Mouse (Mus musculus): Measurements from ENCODE around the gene 4930469K13Rik. TPM values are rescaled to one million over a fixed set of nuclear protein-coding genes. Genes with fewer than 3 reads are reported as not detected.

The 4930469K13Rik gene
- polyA plus RNA-seq, 3 experiments from 2014 or later, result 6.0 to 13.0 (median 7.7) TPM

GRCm38 (mm10) chr11:34035909-34036658 is 62.3 kb downstream of the 4930469K13Rik start:
- ATAC-seq, result peak; percentile 96

DNA sequence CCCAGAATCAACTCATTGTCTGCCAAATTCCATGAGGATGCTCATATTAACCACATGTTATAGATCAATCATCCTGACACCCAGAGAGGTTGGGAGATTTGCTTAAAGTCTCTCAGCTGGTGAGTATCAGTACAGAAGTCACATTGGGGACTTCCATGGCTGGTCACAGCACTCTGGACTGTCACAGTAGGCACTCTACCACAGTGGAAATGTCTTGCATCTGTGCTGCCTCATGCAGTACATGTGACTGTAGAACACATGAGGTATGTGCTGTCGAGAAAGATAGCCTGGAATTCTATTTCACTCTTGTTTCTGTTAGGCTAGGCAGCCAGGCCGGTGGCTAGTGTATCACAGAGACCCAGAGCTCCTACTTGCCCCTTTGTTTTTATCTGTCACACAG is 63.6 kb downstream of the 4930469K13Rik start:
- ATAC-seq, result no peak

DNA sequence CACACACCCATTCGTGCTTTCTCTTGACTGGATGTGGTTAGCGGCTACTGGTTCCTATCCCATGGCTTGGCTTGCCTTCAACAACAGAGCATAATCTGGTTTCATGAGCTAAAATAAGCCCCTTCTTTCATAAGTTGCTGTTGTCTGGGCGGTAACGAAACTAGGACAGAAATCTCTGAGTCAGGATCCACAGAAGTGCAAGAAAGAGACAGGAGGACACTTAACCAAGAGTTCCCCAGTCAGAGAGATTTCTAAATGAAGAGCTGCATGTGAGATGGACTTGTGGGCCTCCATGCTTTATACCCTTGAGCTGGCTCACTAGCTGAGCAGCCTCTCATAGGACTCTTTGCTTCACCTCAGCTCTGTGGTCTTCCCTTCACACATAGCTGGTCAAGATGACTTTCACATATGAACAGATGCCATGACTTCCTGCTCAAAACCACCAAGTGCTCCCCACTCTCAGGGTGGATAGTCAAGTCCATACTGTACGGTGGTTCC is 64.3 kb downstream of the 4930469K13Rik start:
- ATAC-seq, result peak; percentile 14

DNA sequence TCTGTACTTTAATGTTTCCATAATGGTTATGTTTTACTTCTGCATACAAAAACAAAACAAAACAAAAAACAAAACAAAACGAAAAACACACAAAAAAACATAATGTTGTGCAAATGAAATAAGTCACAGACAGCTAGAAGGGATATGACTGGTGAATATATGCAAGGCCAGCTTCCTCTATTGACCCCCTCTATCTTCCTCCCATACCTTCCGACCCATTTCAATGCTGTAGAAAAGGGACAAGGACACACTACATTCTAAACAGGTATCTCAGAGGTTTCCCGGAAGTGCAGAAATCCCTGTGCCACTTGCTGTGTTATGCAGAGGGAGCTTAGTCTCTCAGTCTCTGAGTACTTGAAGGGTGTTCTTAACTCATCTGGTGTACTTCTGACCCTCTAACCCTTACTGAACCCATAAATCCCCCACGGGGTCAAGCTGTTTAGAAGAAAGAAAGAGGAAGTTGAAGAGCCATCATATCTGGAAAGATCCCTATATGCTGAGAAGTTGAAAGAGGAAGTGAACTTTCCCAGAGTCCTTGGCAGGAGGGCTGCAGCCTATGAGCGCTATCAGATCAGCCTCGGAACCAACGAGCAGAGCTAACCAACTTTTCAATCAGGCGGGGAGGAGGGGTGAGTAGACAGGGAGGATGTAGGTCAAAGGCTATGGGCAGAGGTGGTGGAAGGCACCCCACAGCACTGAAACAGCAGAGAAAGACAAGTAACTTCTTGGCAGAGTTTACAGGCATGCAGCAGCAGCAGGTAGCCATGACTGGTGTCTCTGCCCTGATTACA is 67.1 kb downstream of the 4930469K13Rik start:
- peak; percentile 46 for ATAC-seq

- no peak for ATAC-seq
Observed at GRCm38 (mm10) chr11:34029658-34030057, 68.7 kb downstream of the 4930469K13Rik start.

DNA sequence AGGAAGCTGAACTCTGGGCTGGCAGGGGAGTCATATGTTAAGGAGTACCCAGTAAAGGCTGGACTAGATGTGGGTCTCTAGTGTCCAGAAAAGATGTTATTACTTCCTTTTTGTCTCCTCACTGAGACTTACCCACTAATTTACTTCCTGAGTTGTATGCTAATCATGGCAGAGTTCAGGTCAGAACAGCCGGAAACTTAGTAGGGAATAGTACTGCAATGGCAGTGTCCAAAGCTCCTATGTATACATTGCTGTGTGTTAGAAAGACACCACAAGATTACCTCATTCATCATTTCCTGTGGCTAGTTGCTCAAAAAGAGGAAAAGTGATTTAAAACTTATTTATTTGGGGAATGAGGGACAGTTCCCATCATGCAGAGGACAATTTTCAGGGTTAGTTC is 73.3 kb downstream of the 4930469K13Rik start:
- no peak for ATAC-seq

- ATAC-seq, result no peak
Observed at GRCm38 (mm10) chr11:34012007-34012652, 86.2 kb downstream of the 4930469K13Rik start.

DNA sequence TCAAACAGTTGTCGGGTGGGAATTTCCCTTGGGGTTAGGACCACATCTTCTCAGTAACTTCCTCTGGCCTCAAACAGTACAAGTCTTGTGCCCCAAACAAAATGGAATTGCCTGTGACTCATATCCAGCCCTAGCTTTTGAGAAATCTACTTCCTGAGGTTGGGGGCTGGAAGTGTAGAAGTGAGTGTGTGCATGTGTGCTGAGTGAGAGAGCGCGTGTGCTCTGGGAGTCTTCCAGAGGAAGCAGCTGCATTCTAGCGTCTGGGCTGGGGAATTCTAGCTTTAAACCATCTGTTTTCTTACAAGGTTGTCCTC is 87.5 kb downstream of the 4930469K13Rik start:
- ATAC-seq, result peak; percentile 73

DNA sequence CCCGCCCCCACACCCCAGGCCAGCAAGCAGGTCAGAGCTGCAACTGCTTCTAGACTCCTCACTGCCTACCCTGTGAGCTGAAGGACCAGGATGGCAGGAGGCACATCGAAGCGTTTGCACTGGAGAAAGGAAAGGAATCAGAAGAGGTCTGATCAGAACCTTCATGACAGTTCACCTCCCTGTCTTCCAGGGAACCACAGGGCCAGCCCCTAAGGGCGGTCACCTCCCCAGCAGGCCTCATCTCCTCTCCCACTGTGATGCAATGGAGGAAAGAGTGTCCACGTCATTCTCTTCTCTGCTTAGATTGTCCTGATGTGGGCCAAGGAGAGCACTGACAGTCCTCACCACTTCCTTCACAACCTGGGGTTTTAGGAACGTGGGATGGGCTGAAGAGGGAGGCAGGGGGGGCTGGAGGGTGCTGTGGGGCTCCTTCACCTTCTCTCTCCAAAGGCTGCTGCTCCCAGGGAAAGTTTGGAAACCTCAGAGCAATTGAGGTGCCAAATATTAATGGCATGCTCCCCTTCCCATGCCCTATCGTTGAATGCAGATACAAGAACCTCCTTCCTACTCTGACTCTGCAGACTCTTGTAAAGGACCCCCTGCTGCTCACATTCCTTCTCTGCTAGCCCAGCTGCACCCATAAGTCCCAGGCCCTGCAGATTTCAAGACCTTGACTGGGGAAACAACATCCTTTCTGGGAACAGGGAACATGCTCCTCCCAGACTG is 88.1 kb downstream of the 4930469K13Rik start:
- peak; percentile 64 for ATAC-seq

DNA sequence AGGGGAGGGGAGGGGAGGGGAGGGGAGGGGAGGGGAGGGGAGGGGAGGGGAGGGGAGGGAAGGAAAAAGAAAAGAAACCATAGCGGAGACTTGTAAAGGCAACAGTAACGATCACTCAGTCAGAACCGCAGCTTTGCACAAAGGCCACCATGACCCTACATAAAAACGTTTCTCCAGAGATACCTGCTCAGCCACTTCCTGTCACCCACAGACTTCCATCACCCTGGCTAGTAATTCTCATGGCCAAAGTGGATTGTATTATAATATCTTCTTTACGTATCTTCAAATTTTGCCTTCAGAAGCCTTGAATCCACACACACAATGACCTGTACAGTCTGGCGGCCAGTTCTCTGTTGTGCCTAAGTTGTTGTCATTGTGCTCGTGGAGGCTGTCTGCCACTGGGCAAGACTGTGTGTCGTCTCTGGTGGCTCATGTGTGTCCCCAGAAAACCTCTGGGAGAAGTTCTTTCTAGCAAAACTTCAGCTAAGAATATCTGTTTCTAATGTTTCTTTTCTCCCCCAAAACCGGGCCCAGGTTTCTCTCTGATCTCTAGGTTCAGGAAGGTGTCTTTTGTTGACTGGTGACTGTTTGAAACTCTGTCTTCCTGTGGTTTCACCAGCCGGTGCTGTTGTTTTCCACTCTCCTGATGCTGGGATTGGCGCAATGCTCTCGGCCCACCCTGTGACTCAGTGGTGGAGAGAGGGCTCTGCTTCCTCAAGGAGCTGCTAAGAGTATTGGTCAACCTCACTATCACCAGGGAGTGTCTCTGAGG is 88.9 kb downstream of the 4930469K13Rik start:
- peak; percentile 28 for ATAC-seq

DNA sequence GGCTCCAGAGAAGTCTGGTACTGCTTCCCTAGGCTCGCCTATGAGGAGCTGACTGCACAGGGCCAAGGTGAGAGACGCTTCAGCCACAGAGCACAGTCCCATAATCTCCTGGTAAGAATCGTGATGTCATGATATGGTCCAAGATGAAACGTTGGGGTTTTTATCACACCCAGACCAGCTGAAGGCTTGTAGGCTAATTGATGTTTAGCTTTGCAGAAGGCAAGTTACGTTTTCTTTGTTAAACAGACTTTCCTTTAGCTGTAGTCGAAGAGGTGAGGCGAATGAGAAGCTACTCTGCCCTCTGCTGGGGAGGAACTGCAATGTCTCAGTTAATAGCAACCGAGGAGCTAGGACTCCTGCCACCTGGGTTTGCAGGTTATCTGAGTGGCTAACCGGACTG is 89.7 kb downstream of the 4930469K13Rik start:
- ATAC-seq, result peak; percentile 51

GRCm38 (mm10) chr11:34008214-34008613 is 90.1 kb downstream of the 4930469K13Rik start:
- ATAC-seq, result peak; percentile 25

GRCm38 (mm10) chr11:34007616-34008015 is 90.7 kb downstream of the 4930469K13Rik start:
- ATAC-seq, result no peak

GRCm38 (mm10) chr11:34002593-34002965 is 95.8 kb downstream of the 4930469K13Rik start:
- no peak for ATAC-seq

DNA sequence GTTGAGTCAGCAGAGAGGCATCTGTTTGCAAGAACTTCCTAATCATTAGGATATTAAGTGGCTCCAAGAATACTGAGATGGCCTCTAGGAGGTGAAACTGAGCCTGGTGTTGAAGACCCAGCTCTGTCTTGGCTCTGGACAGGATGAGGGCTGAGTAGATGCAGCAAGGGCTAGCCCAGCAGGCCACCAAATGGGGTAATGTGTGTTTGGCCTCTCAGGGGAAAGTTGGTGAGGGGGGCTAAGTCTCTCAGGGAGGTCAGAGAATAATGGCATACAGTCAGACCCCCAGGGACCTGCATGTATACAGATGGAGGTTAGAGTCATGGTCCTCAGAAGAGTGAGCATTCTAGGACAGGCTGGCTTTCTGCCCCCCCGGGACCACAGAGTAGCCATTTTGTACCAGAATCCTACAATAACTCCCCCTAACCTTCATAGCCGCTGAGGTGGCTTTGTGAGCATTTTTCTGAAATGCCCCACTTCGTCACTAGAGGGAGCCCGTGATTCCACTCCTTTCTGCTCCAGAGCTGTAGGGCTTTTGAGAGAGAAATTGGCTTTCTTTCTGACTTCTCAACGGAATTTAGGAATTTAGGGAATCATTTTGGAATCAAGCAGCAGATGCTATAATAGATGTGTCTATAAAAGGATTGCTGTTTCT is 96.3 kb downstream of the 4930469K13Rik start:
- peak; percentile 71 for ATAC-seq

DNA sequence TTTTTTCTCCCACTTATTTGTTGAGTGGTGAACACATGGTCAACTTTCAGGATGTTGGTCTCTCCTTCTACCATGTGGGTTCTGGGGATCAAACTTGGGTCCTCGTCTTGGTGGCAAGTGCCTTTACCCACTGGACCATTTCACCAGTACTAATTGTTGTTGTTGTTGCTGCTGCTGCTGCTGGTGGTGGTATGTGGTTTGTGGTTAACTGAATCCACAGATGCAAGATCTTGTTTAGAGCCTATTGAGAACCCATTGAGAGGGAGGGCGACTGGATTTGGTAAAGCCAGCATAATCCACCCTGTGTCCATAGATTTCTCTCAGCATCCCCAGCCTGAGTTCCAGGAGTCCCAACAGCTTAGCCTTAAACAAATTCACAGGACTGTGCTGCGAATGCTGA is 97.9 kb downstream of the 4930469K13Rik start:
- no peak for ATAC-seq

GRCm38 (mm10) chr11:33998244-33998643 is 100.1 kb downstream of the 4930469K13Rik start:
- no peak for ATAC-seq

DNA sequence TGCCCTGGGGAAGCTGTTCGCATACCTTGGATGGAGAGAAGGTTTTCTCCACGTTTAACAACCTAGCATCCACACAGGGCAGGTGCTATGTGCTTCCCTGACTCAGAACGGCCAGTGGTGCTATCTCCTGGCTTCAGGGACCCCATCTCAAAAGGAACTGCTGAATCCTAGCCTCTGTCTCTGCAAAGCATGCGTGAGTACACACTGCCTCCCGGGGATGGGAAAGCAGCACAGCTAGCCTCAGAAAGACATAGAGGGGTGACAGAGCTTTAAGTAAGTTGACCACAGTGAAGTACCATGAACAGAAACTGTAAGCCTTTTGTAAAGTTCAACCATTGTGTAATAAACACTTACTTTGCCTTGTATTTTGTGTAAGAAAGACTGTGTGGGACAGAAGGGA is 104.9 kb downstream of the 4930469K13Rik start:
- no peak for ATAC-seq

DNA sequence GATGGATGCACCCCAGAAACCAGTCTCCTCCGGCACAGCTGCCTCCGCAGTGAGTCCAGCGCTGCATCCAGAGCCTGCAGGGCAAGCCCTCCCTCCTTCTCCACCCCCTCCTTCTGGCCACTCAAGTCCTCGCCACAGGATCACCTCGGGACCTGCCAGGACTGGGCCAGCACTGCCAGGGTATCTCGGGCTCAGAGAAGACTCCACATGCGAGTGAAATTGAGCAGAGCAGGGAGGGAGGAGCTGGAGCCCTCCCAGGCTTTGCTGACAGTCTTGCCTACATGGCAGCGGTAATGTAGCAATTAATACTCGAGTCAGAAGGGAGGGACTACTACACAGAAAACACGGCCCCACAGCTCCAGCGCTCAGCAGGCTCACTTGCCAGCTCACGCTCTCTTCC is 105.4 kb downstream of the 4930469K13Rik start, which contains the start of gene Kcnip1:
Gene Kcnip1 (minus strand): TSS at position 215 of the 400 bp plus-strand sequence.
- ATAC-seq, result no peak

DNA sequence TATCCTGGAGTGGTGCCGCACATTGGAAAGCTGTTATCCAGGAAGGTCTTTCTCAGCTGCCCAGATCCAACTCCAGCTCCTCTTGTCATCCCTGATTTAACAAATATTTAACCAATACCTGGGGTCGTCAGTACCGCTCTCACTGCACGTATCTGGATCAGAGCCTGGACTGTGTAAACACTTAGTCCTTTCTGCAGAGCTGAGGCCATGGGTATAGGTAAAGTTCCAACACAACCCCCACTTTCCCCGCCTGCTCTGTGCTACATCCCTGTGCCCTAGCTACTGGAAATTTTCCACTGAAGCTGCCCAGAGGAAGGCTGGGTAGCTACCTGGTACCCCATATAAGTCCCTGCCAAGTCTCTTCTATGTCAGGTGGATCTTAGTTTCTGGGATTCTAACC is 108.4 kb downstream of the 4930469K13Rik start:
- ATAC-seq, result no peak

- no peak for ATAC-seq
Observed at GRCm38 (mm10) chr11:33986525-33986924, 111.8 kb downstream of the 4930469K13Rik start.

All from inflammation-experienced regulatory T-cells, adult 6 months (primary cell).